In the genomic region with DNA sequence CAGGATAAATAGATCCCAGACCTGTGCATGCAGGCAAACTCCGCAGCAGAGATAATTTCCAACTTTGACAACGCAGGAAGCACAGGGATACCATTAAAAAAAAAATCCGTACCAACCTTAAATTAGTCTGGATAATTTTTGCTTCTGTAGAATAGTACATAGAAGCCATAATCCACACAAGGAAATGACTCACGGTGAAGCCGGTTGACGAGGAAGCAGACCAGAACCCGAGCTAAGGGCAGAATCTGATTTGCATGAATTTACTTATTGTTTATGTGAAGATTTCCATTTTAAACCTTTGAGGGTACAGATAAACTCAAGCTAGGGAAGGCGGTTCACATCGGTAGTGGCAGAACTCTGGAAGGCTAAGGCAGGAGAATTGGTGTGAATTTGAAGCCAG, we compare ENCODE assay signal across 20 mouse cellular contexts. TPM values are rescaled to one million over a fixed set of nuclear protein-coding genes. Genes with fewer than 3 reads are reported as not detected.
DNase-seq lines count a peak whose midpoint lies in the region; ATAC-seq and TF ChIP-seq lines count a peak whose summit lies in the region.
"Had no signal": no experiment of that assay in that cellular context is flagged by ENCODE, and none has a peak within 500 bp of the region (broad histone marks: within the 10 kb centered on the region; RNA-seq: fewer than 3 reads in every experiment).

No protein-coding gene starts in this region.

- peak; percentile 9; the same call in 1 of the 2 replicates for ATAC-seq in heart, embryonic 12.5 days (ENCODE audit: insufficient number of reproducible peaks, low FRiP score)
- ATAC-seq: forebrain, embryonic 13.5 days; forebrain, postnatal 0 days; intestine, embryonic 16.5 days had no signal

- H3K4me2 ChIP-seq in heart, embryonic 12.5 days, result no peak overlapping the region
- H3K4me2 ChIP-seq: embryonic facial prominence, embryonic 12.5 days; forebrain, embryonic 13.5 days had no signal

- peaks cover 7% of the 10 kb centered on the region; the same call in 1 of the 2 replicates for H3K4me1 ChIP-seq in heart, embryonic 12.5 days (replicated peaks)

- H3K9me3 ChIP-seq in heart, embryonic 12.5 days (replicated peaks), result peaks cover 4% of the 10 kb centered on the region

- TF ChIP-seq CTCF in layer of hippocampus, adult 2 months (conservative IDR thresholded peaks at IDR 0.05), result no peak

- no peak overlapping the region for H3K9ac ChIP-seq in heart, embryonic 12.5 days
- H3K9ac ChIP-seq: embryonic facial prominence, embryonic 12.5 days; forebrain, embryonic 13.5 days; forebrain, postnatal 0 days had no signal

- intact Hi-C loops in heart, postnatal 10 days (cut with DNase I), result no loop called here

- H3K27me3 ChIP-seq in heart, embryonic 12.5 days (replicated peaks), result no peaks in the 10 kb centered on the region
- H3K27me3 ChIP-seq: embryonic facial prominence, embryonic 12.5 days; forebrain, embryonic 13.5 days had no signal

- WGBS in heart, embryonic 12.5 days, result 52% methylated on average over 9 of the region's 9 CpGs

- no peak overlapping the region for H3K4me3 ChIP-seq in heart, embryonic 12.5 days
- no peak overlapping the region for H3K4me3 ChIP-seq in layer of hippocampus, adult 2 months
- H3K4me3 ChIP-seq: embryonic facial prominence, embryonic 12.5 days; forebrain, embryonic 13.5 days had no signal

- H3K27ac ChIP-seq in heart, embryonic 12.5 days (ENCODE audit: poor library complexity, severe bottlenecking), result peak overlapping the region; percentile 33; the same call in 1 of the 2 replicates
- H3K27ac ChIP-seq in layer of hippocampus, adult 2 months, result peak overlapping the region; percentile 23; the same call in 1 of the 2 replicates
- H3K27ac ChIP-seq: embryonic facial prominence, embryonic 12.5 days; forebrain, embryonic 13.5 days had no signal

- DNase-seq in heart, postnatal 10 days, result no peak
- DNase-seq in layer of hippocampus, adult 2 months (ENCODE audit: low spot score in 2 of 2), result no peak
- no peak for DNase-seq in layer of hippocampus, adult 8-10 months (ENCODE audit: low spot score in 2 of 2)
- peak; percentile 39 for DNase-seq in right cerebral cortex, adult 18-20 months
- no peak for DNase-seq in right cerebral cortex, postnatal 14 days
- no peak for DNase-seq in cerebellum, postnatal 10 days
- DNase-seq: adrenal gland, adult 2 months; adrenal gland, postnatal 25 days; cerebellum, adult 2 months; cerebellum, postnatal 14 days; forebrain, postnatal 0 days; gastrocnemius, postnatal 36 days; heart, adult 11 months; heart, postnatal 14 days had no signal

- H3K36me3 ChIP-seq in heart, embryonic 12.5 days, result no peaks in the 10 kb centered on the region
- H3K36me3 ChIP-seq: embryonic facial prominence, embryonic 12.5 days had no signal

RNA-seq across cellular contexts. Expression of a gene that starts 28.0 kb away (rescaled TPM):
- polyA plus RNA-seq in heart, embryonic 12.5 days (2016; fragmentation: Nextera tagmentation; extraction: Ambion mirVana), result 1.1 and 1.4 TPM in 2 replicates
- under 1 TPM; 0.25 to 0.65 TPM for total RNA-seq in heart, postnatal 10 days (2021)
- total RNA-seq in layer of hippocampus, adult 2 months (2021), result 10 to 100 TPM; 25.7 to 39.9 TPM
- 10 to 100 TPM; 28.5 to 37.0 (median 32.7) TPM for total RNA-seq in layer of hippocampus, adult 8-10 months (2022)
- total RNA-seq: common myeloid progenitor, adult 5-6 weeks; hematopoietic stem cell, adult 5-6 weeks had no signal

Comparison
In these comparisons a context has a peak if more than half of its experiments do, and no peak if none do; other contexts are left out.
1. RNA of a gene that starts 28.0 kb away (total RNA-seq): 25.7 to 39.9 TPM in layer of hippocampus, adult 2 months and 28.5 to 37.0 TPM in layer of hippocampus, adult 8-10 months; 0.25 to 0.65 TPM in heart, postnatal 10 days; every median in the first group is over 10 times any median in the second.